Mouse (Mus musculus): Measurements from ENCODE around the gene Fgd2. TPM values are rescaled to one million over a fixed set of nuclear protein-coding genes. Genes with fewer than 3 reads are reported as not detected.

The Fgd2 gene
- polyA plus RNA-seq, 1 experiment = 41.8 TPM

DNA sequence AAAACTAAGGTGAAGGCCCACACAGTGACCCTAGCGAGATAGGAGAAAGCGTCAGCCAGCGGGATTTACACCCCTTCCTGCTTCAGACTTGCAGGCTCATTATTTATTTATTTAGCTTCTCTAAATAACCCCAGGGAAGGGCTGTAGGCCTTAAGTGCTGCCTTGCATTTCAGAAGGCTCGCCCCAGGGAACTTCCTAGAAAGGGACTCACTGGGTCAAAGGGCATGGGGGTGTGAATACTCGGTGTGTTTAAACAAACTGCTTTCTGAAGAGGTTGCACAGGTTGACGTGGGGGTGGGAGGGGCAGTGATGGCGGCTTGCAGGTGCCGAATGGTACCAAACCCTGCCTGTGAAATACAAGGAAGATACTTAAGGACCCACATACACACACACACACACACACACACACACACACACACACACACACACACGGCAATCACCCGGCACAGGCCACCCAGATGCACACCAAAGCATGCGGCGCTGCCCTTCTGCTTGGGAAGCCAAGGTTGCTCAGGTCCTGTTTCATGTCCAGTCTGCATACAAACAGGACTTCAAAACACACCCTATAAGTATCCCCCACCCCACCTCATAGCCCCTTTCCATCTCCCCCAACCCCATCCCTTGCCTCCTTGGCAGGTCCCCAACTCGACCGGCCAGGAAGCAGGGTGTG is 38.7 kb downstream of the Fgd2 start:
- TF ChIP-seq POLR2A (IDR thresholded peaks at IDR 0.05; ENCODE audit: borderline replicate concordance, control insufficient read depth, low read depth, low read length) (no peak), CTCF (IDR thresholded peaks at IDR 0.05; ENCODE audit: control insufficient read depth, insufficient read depth, low read length) (no peak)
- H3K4me1 ChIP-seq (ENCODE audit: control insufficient read depth, insufficient read depth, low read length) = peaks cover 9% of the 10 kb centered on the region; the same call in 1 of the 2 replicates
- WGBS = 71% methylated on average over 14 of the region's 14 CpGs
- H3K27ac ChIP-seq (ENCODE audit: control insufficient read depth, insufficient read depth, low read depth, low read length, poor library complexity) = no peak overlapping the region
- no peak overlapping the region for H3K4me3 ChIP-seq (replicated peaks; ENCODE audit: control insufficient read depth, low read depth, low read length)

DNA sequence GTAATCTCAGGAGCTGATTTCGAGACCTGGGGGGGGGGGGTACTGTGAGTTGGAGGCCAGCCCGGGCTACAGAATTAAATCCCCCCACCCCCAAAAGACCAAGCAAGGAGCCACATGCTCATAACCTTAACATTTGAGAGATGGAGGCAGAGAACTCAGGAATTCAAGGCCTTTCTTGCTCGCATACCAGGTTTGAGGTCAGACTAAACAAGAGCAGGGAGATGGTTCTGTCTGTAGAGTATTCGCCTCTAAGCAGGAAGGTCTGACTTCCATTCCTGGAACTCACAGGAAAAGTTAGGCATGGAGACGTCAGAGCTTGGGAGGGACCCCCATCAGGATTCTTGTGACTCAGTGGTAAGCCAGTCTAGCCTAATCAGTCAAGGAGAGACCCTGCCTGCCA is 39.3 kb downstream of the Fgd2 start:
- Histone ChIP-seq H3K4me1 (ENCODE audit: control insufficient read depth, insufficient read depth, low read length) (peaks cover 6% of the 10 kb centered on the region; the same call in 1 of the 2 replicates), H3K27ac (ENCODE audit: control insufficient read depth, insufficient read depth, low read depth, low read length, poor library complexity) (no peak overlapping the region), H3K4me3 (replicated peaks; ENCODE audit: control insufficient read depth, low read depth, low read length) (no peak overlapping the region)
- no peak for TF ChIP-seq POLR2A (IDR thresholded peaks at IDR 0.05; ENCODE audit: borderline replicate concordance, control insufficient read depth, low read depth, low read length)
- no peak for TF ChIP-seq CTCF (IDR thresholded peaks at IDR 0.05; ENCODE audit: control insufficient read depth, insufficient read depth, low read length)
- 77% methylated on average over 5 of the region's 5 CpGs for WGBS

DNA sequence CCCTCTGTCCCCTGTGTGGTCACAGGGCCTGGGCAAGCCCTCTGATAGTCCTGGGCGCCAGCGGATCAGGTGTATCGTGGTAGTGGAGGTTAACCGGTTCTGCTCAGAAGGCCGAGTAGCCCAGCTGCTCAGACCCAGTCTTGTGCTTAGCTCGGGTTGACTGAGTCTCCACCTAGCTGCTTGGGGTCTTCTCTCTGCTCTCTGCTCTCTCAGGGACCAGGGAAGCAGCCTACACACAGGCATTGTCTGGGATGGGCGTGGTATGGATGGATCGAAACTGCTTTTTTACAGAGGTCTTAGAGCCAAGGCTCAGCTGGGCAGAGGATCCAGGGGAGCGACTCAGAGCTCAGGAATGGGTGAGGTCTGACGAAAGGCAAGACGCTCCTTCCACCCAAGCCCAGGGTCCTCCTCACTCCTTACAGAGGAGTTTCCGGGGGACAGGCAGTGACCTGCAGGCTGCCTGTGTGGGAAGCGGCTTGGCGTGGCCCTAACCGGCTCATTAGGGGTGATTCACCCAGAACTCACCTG is 41.1 kb downstream of the Fgd2 start:
- TF ChIP-seq POLR2A (IDR thresholded peaks at IDR 0.05; ENCODE audit: borderline replicate concordance, control insufficient read depth, low read depth, low read length) (no peak), CTCF (IDR thresholded peaks at IDR 0.05; ENCODE audit: control insufficient read depth, insufficient read depth, low read length) (no peak)
- WGBS = 86% methylated on average over 15 of the region's 15 CpGs
- no peak overlapping the region for H3K4me3 ChIP-seq (replicated peaks; ENCODE audit: control insufficient read depth, low read depth, low read length)
- H3K4me1 ChIP-seq (ENCODE audit: control insufficient read depth, insufficient read depth, low read length) = peaks cover 2% of the 10 kb centered on the region; the same call in 1 of the 2 replicates
- H3K27ac ChIP-seq (ENCODE audit: control insufficient read depth, insufficient read depth, low read depth, low read length, poor library complexity) = no peak overlapping the region

DNA sequence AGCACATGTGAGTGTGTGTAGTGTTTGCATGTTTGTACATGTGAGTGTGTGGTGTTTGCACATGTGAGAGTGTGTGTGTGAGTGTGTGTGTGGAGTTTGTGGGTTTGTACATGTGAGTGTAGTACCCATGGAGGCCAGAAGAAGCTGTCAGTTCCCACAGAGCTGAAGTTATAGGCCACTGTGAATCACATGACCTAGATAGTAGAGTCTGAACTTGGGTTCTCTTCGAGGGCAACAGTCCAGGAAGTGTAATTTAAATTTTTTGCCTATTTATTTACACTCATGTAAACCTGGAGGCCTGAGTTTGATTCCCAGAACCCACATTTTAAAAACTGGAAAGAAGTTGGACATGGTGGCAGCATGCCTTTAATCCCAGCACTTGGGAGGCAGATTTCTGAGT is 42.5 kb downstream of the Fgd2 start:
- H3K4me1 ChIP-seq (ENCODE audit: control insufficient read depth, insufficient read depth, low read length) = no peaks in the 10 kb centered on the region
- TF ChIP-seq CTCF (IDR thresholded peaks at IDR 0.05; ENCODE audit: control insufficient read depth, insufficient read depth, low read length) (no peak), POLR2A (IDR thresholded peaks at IDR 0.05; ENCODE audit: borderline replicate concordance, control insufficient read depth, low read depth, low read length) (no peak)
- WGBS = 14% methylated on average over 1 of the region's 1 CpGs

DNA sequence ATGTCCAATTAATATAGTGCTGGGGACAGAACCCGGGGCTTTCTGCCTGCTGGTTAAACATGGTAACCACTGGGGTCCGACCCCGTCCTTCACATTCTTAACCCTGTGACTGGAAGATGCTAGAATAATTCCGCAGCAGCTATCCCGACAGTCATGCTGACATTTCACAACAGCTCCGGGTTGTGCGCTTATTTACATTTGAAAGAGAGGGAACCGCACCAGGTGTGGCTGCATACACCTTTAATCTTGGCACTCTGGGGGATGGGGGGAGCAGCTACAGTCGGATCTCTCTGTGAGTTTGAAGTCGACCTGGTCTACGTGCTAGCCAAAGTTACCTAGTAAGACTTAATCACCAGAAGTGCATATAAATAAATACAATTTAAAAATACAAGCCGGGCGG is 44.8 kb downstream of the Fgd2 start:
- 84% methylated on average over 13 of the region's 13 CpGs for WGBS
- Histone ChIP-seq H3K27ac (ENCODE audit: control insufficient read depth, insufficient read depth, low read depth, low read length, poor library complexity) (no peak overlapping the region), H3K4me1 (ENCODE audit: control insufficient read depth, insufficient read depth, low read length) (no peaks in the 10 kb centered on the region; the same call in 1 of the 2 replicates), H3K4me3 (replicated peaks; ENCODE audit: control insufficient read depth, low read depth, low read length) (no peak overlapping the region)
- TF ChIP-seq POLR2A (IDR thresholded peaks at IDR 0.05; ENCODE audit: borderline replicate concordance, control insufficient read depth, low read depth, low read length) = no peak
- no peak for TF ChIP-seq CTCF (IDR thresholded peaks at IDR 0.05; ENCODE audit: control insufficient read depth, insufficient read depth, low read length)

More for the DNA sequence above, 42.5 kb downstream of the Fgd2 start:
- Histone ChIP-seq H3K4me3 (replicated peaks; ENCODE audit: control insufficient read depth, low read depth, low read length) (no peak overlapping the region), H3K27ac (ENCODE audit: control insufficient read depth, insufficient read depth, low read depth, low read length, poor library complexity) (no peak overlapping the region)

DNA sequence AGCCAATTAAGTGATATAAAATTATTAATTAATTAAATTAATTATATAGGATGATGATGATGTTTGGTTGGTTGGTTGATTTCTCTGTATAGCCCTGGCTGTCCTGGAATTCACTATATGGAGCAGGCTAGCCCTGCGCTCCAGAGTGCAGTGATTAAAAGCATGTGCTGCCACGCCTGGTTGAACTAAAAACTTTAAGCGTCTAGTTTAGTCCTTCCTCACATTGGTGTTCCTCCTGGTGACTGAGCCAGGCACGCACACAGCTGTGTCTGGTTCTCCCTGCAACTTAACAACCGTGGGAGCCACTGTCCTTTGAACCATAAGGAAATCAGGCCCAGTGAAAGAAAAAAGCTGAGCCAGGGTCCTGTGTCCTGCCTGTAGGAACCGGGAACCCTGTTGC is 45.4 kb downstream of the Fgd2 start:
- Histone ChIP-seq H3K4me1 (ENCODE audit: control insufficient read depth, insufficient read depth, low read length) (no peaks in the 10 kb centered on the region; the same call in 1 of the 2 replicates), H3K4me3 (replicated peaks; ENCODE audit: control insufficient read depth, low read depth, low read length) (no peak overlapping the region), H3K27ac (ENCODE audit: control insufficient read depth, insufficient read depth, low read depth, low read length, poor library complexity) (no peak overlapping the region)
- 81% methylated on average over 6 of the region's 6 CpGs for WGBS
- TF ChIP-seq POLR2A (IDR thresholded peaks at IDR 0.05; ENCODE audit: borderline replicate concordance, control insufficient read depth, low read depth, low read length) (no peak), CTCF (IDR thresholded peaks at IDR 0.05; ENCODE audit: control insufficient read depth, insufficient read depth, low read length) (no peak)

DNA sequence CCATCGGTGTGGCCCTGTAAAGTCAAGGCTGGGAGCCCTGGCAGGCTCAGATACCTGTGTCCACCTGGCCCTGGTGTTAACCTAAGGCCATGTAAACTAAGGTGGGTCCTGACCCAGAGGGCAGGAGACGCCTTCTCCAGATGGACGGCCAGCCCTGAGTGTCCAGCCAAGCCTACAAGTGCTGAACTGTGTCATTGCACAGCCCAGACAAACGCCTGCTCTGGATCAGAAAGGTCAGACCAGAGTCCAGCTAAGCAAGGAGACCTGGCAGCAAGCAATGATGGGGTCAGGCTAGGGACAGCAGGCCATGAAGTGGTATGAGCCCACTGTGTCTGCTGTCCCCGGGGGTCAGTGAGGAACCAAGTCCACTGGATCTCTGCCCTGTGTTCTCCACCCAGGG is 46.7 kb downstream of the Fgd2 start:
- Histone ChIP-seq H3K27ac (ENCODE audit: control insufficient read depth, insufficient read depth, low read depth, low read length, poor library complexity) (no peak overlapping the region), H3K4me3 (replicated peaks; ENCODE audit: control insufficient read depth, low read depth, low read length) (no peak overlapping the region), H3K4me1 (ENCODE audit: control insufficient read depth, insufficient read depth, low read length) (no peaks in the 10 kb centered on the region; the same call in 1 of the 2 replicates)
- TF ChIP-seq POLR2A (IDR thresholded peaks at IDR 0.05; ENCODE audit: borderline replicate concordance, control insufficient read depth, low read depth, low read length) = no peak
- TF ChIP-seq CTCF (IDR thresholded peaks at IDR 0.05; ENCODE audit: control insufficient read depth, insufficient read depth, low read length) = no peak
- WGBS = 80% methylated on average over 5 of the region's 5 CpGs

DNA sequence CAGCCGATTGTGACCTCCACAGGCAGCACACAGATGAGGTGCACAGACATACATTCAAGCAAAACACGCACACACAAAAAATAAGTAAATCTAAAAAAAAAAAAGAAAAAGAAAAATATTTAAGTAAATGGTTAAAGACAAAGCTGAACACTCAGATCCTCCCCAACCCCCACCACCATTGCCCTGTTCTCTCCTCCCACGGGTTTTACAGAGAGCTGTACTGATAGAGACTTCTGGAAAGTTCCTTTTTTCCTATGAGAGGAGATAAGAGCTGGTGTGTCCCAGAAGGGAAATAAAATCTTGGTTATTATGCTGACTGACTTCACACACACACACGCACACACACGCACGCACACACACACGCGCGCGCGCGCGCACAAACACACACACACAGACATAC is 47.6 kb downstream of the Fgd2 start:
- no peak overlapping the region for H3K4me3 ChIP-seq (replicated peaks; ENCODE audit: control insufficient read depth, low read depth, low read length)
- TF ChIP-seq CTCF (IDR thresholded peaks at IDR 0.05; ENCODE audit: control insufficient read depth, insufficient read depth, low read length) (no peak), POLR2A (IDR thresholded peaks at IDR 0.05; ENCODE audit: borderline replicate concordance, control insufficient read depth, low read depth, low read length) (no peak)
- no peaks in the 10 kb centered on the region; the same call in 1 of the 2 replicates for H3K4me1 ChIP-seq (ENCODE audit: control insufficient read depth, insufficient read depth, low read length)
- 86% methylated on average over 13 of the region's 13 CpGs for WGBS
- H3K27ac ChIP-seq (ENCODE audit: control insufficient read depth, insufficient read depth, low read depth, low read length, poor library complexity) = no peak overlapping the region
